Mouse (Mus musculus) heart, embryonic 15.5 days (tissue): ENCODE measurements around the gene Dpf2. TPM values are rescaled to one million over a fixed set of nuclear protein-coding genes. Genes with fewer than 3 reads are reported as not detected.
"Not testable (repeated sequence)": the region's sequence is repeated elsewhere in the genome, so short reads cannot be mapped to it uniquely, and the experiment has no call there.

Experiments
- ATAC-seq: fragments of 200-750 bp; cut with Nextera tagmentation; replicated peaks from 2 replicates; pipeline ENCODE4 v1.8.0; 2017; ENCODE audit warnings: low read depth, moderate TSS enrichment; ENCODE audit not compliant: insufficient number of reproducible peaks, insufficient read depth, low FRiP score
- H3K27ac ChIP-seq: fragments of 300-500 bp; sonication (generic); 2 replicates; pipeline ENCODE4 v1.5.1; 2015; ENCODE audit warnings: mild to moderate bottlenecking, inconsistent platforms
- H3K27me3 ChIP-seq: fragments of 300-500 bp; sonication (generic); 2 replicates; pipeline ENCODE4 v1.6.1; 2015; ENCODE audit warnings: inconsistent platforms
- H3K36me3 ChIP-seq: fragments of 300-500 bp; sonication (generic); 2 replicates; pipeline ENCODE4 v1.6.1; 2015; ENCODE audit warnings: mild to moderate bottlenecking, inconsistent platforms
- H3K4me1 ChIP-seq: fragments of 300-500 bp; sonication (generic); replicated peaks from 2 replicates; pipeline ENCODE4 v1.6.1; 2015; ENCODE audit warnings: inconsistent platforms
- H3K4me2 ChIP-seq: fragments of 300-500 bp; sonication (generic); 2 replicates; pipeline ENCODE4 v1.6.1; 2015; ENCODE audit warnings: inconsistent platforms, mild to moderate bottlenecking, moderate library complexity
- H3K4me3 ChIP-seq: fragments of 300-500 bp; sonication (generic); 2 replicates; pipeline ENCODE4 v1.5.1; 2015; ENCODE audit warnings: mild to moderate bottlenecking, inconsistent platforms
- H3K9ac ChIP-seq: fragments of 300-500 bp; sonication (generic); 2 replicates; pipeline ENCODE4 v1.6.1; 2015; ENCODE audit warnings: mild to moderate bottlenecking, inconsistent platforms
- H3K9me3 ChIP-seq: fragments of 300-500 bp; sonication (generic); replicated peaks from 2 replicates; pipeline ENCODE4 v1.6.1; 2016; ENCODE audit warnings: inconsistent platforms
- WGBS: fragments of 180-500 bp; shearing (Covaris S2); methylation state at CpG from one replicate; pipeline ENCODE4 v1.1.7; 2015; ENCODE audit warnings: mixed read lengths; 5-methylcytosine and 5-hydroxymethylcytosine counted together
- polyA plus RNA-seq: library from polyadenylated mRNA; unstranded; fragments of >200 nt; fragmentation: Nextera tagmentation; extraction: Ambion mirVana; gene quantifications from 2 replicates; pipeline ENCODE4 v1.2.1, GENCODE M21; 2015

Dpf2 gene
- polyA plus RNA-seq, 1 experiment from 2014 or later = 81.9 TPM

- Histone ChIP-seq H3K9me3 (no peaks in the 10 kb centered on the region), H3K27me3 (no peaks in the 10 kb centered on the region), H3K4me1 (peaks cover 14% of the 10 kb centered on the region), H3K4me3 (no peak overlapping the region), H3K4me2 (no peak overlapping the region), H3K36me3 (peaks cover 13% of the 10 kb centered on the region), H3K9ac (no peak overlapping the region), H3K27ac (peak overlapping the region; percentile 10; the same call in 1 of the 2 replicates)
- WGBS = 89% methylated on average over 12 of the region's 12 CpGs
- no peak for ATAC-seq
These were observed 21.1 kb downstream of the Dpf2 start for GRCm38 (mm10) chr19:5891521-5892258.

GRCm38 (mm10) chr19:5889211-5889610, 23.6 kb downstream of the Dpf2 start:
- Histone ChIP-seq H3K9me3 (no peaks in the 10 kb centered on the region), H3K4me1 (peaks cover 14% of the 10 kb centered on the region), H3K27ac (no peak overlapping the region), H3K27me3 (no peaks in the 10 kb centered on the region), H3K36me3 (no peaks in the 10 kb centered on the region), H3K4me3 (no peak overlapping the region), H3K4me2 (no peak overlapping the region), H3K9ac (no peak overlapping the region)
- WGBS = 69% methylated on average over 4 of the region's 4 CpGs
- no peak for ATAC-seq

DNA sequence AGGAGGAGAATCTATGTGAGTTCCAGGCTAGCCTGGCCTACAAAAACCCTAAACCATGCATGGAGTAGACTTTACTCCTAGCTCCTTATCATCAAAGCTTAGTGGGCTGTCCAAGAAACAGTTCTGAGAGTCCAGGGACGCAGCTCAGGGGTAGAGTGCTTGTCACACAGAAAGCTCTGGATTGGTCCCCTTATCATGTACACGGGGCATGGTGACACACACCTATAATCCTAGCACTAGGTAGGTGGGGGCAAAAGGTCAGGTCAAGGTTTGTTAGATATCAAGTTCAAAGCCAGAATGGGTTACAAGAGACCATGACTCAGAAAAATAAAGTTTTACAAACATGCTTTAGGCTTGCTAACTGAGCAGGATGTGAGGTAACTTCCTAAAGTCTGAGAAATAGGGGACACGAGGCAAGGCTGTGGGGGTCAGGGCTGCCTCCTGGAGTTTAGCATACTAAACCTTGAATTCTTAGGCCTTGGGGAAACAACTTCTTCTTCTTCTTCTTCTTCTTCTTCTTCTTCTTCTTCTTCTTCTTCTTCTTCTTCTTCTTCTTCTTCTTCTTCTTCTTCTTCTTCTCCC, 25.5 kb downstream of the Dpf2 start:
- H3K4me3 ChIP-seq = no peak overlapping the region
- H3K4me1 ChIP-seq = peaks cover 12% of the 10 kb centered on the region; the same call in 1 of the 2 replicates
- no peaks in the 10 kb centered on the region for H3K9me3 ChIP-seq
- H3K27me3 ChIP-seq = no peaks in the 10 kb centered on the region
- no peak for ATAC-seq
- no peak overlapping the region for H3K4me2 ChIP-seq
- no peaks in the 10 kb centered on the region for H3K36me3 ChIP-seq
- 55% methylated on average over 3 of the region's 3 CpGs for WGBS
- H3K27ac ChIP-seq = no peak overlapping the region
- H3K9ac ChIP-seq = no peak overlapping the region

- no peaks in the 10 kb centered on the region for H3K9me3 ChIP-seq
- no peak overlapping the region for H3K4me2 ChIP-seq
- no peaks in the 10 kb centered on the region for H3K27me3 ChIP-seq
- H3K27ac ChIP-seq = no peak overlapping the region
- WGBS = 66% methylated on average over 4 of the region's 4 CpGs
- H3K4me3 ChIP-seq = no peak overlapping the region
- ATAC-seq = no peak
- no peak overlapping the region for H3K9ac ChIP-seq
- peaks cover 12% of the 10 kb centered on the region; the same call in 1 of the 2 replicates for H3K4me1 ChIP-seq
- H3K36me3 ChIP-seq = no peaks in the 10 kb centered on the region
These were observed 27.0 kb downstream of the Dpf2 start for GRCm38 (mm10) chr19:5885838-5886237.

GRCm38 (mm10) chr19:5883935-5884334, 28.9 kb downstream of the Dpf2 start:
- Histone ChIP-seq H3K4me3 (no peak overlapping the region), H3K9ac (no peak overlapping the region), H3K36me3 (no peaks in the 10 kb centered on the region), H3K9me3 (no peaks in the 10 kb centered on the region), H3K27me3 (no peaks in the 10 kb centered on the region), H3K4me1 (peaks cover 13% of the 10 kb centered on the region; the same call in 1 of the 2 replicates), H3K27ac (no peak overlapping the region), H3K4me2 (no peak overlapping the region)
- 0 out of 2 replicates have a peak, but pooled peaks have one; percentile 5 for ATAC-seq
- WGBS = 35% methylated on average over 1 of the region's 1 CpGs

DNA sequence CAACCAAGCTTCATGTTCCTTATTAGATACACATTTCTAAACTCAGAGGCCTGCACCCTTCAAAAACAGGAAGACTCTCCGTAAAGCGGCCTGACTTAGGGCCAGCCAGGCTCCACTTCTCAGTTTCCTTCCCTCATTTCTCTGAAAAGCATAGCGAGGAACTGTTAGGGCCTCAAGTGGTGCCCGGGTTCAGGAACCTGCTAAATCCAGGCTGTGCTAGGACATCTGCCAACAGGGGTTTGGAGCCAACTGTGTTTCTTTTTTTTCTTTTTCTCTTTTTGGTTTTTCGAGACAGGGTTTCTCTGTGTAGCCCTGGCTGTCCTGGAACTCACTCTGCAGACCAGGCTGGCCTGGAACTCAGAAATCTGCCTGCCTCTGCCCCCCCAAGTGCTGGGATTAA, 30.7 kb downstream of the Dpf2 start:
- peaks cover 31% of the 10 kb centered on the region for H3K4me1 ChIP-seq
- not testable (repeated sequence) for H3K36me3 ChIP-seq, H3K27ac ChIP-seq, H3K4me3 ChIP-seq, ATAC-seq, H3K27me3 ChIP-seq, H3K9ac ChIP-seq, H3K4me2 ChIP-seq, H3K9me3 ChIP-seq
- WGBS = 72% methylated on average over 5 of the region's 5 CpGs

- H3K36me3 ChIP-seq = no peaks in the 10 kb centered on the region
- 93% methylated on average over 6 of the region's 6 CpGs for WGBS
- no peak overlapping the region for H3K9ac ChIP-seq
- no peak overlapping the region for H3K4me2 ChIP-seq
- H3K4me1 ChIP-seq = peaks cover 31% of the 10 kb centered on the region
- no peak overlapping the region for H3K4me3 ChIP-seq
- no peak for ATAC-seq
- no peaks in the 10 kb centered on the region for H3K27me3 ChIP-seq
- H3K27ac ChIP-seq = no peak overlapping the region
- no peaks in the 10 kb centered on the region for H3K9me3 ChIP-seq
These were observed 31.7 kb downstream of the Dpf2 start for GRCm38 (mm10) chr19:5881155-5881554.

DNA sequence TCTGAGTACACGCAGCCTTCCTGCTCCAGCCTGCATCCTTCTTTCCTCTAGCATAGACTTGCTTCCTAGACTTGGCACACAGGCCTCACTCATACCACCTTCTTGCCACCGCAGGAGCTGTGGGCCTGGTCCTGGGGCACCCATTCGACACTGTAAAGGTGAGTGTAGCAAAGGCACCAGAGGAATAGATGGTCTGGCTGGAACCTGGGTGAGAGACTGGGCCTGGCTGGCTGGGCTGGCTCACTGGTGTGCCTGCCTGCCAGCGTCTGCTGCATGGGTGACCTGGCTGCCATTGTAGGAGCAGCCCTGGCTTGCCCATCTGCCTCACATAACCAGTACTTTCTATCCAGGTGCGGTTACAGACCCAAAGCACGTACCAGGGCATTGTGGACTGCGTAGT, 33.1 kb downstream of the Dpf2 start:
- ATAC-seq = no peak

GRCm38 (mm10) chr19:5878916-5879315, 33.9 kb downstream of the Dpf2 start:
- Histone ChIP-seq H3K4me1 (peaks cover 38% of the 10 kb centered on the region), H3K27me3 (no peaks in the 10 kb centered on the region), H3K9ac (peak overlapping the region; percentile 27; the same call in 1 of the 2 replicates), H3K9me3 (no peaks in the 10 kb centered on the region), H3K4me2 (peak overlapping the region; percentile 43), H3K4me3 (0 out of 2 replicates have a peak overlapping the region, but pooled peaks have one; percentile 22), H3K36me3 (no peaks in the 10 kb centered on the region), H3K27ac (no peak overlapping the region)
- ATAC-seq = no peak
- WGBS = 73% methylated on average over 3 of the region's 3 CpGs

More for the DNA sequence above, 33.1 kb downstream of the Dpf2 start:
- H3K4me2 ChIP-seq = no peak overlapping the region
- H3K4me1 ChIP-seq = peaks cover 37% of the 10 kb centered on the region
- H3K4me3 ChIP-seq = no peak overlapping the region
- 89% methylated on average over 7 of the region's 7 CpGs for WGBS
- no peaks in the 10 kb centered on the region for H3K36me3 ChIP-seq
- no peaks in the 10 kb centered on the region for H3K27me3 ChIP-seq
- no peaks in the 10 kb centered on the region for H3K9me3 ChIP-seq
- no peak overlapping the region for H3K27ac ChIP-seq
- H3K9ac ChIP-seq = no peak overlapping the region

DNA sequence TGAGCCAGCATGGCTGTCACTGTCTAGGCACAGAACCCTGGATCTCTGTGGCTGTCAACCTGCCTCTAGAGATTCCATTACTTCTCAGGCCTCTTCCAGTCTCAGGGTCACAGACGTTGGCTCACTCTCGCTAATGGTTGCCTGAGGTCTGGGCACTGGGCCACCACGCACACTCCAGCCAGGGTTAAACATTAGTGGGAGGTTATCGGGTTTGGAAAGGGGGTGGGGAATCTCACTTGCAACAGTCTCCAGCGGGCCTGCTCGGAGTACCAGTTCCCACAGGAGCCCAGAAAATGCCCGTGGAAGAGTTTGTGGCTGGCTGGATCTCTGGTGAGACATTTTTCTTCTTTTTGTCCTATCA, 34.5 kb downstream of the Dpf2 start:
- Histone ChIP-seq H3K9me3 (no peaks in the 10 kb centered on the region), H3K27me3 (no peaks in the 10 kb centered on the region), H3K27ac (peak overlapping the region; percentile 65), H3K4me2 (peak overlapping the region; percentile 43), H3K4me1 (peaks cover 40% of the 10 kb centered on the region), H3K4me3 (peak overlapping the region; percentile 22), H3K9ac (peak overlapping the region; percentile 27; the same call in 1 of the 2 replicates), H3K36me3 (no peaks in the 10 kb centered on the region)
- no peak; the same call in 1 of the 2 replicates for ATAC-seq
- WGBS = 45% methylated on average over 7 of the region's 7 CpGs

DNA sequence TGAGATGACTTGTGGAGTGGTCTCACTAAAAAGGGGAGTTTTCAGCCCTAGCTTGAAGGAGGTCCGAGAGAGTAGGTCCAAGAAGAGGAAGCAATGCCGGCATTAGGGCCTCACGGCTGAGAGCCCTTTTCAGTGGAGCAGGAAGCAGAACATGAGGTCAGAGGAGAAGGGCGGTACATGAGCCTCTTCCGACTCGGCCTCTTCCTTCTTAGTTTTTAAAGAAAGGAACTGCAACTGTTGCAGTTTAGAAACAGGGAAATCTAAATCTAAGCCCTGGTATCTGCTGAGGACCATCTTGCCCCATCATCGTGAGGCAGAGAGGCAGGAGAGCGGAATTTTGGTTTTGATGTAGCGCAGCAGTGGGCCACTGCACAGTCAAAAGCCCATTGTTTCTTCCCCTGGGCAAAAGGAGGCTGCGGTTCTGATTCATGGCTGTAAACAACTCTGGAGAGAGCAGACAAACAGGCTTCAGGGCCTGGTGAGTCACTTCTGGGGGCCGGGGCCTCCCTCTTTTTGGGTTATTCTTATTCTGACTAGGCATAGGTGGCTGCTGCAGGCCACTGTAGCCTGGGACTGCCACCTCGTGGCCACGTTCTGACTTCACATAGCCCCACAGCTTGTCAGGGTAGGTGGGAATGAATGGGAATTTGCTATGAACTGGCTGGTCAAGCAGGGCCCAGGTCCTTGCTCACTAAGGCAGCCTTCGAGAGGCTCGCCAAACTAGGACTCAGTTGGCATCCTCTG, 35.0 kb downstream of the Dpf2 start, which contains the start of gene Slc25a45:
TSS of gene Slc25a45 (plus strand) at position 191 of the 744 bp plus-strand sequence.
- peak within 1 kb of the TSS; percentile 27 for H3K9ac ChIP-seq
- no peaks in the 10 kb centered on the region for H3K27me3 ChIP-seq
- no peaks in the 10 kb centered on the region for H3K36me3 ChIP-seq
- H3K27ac ChIP-seq = peak within 1 kb of the TSS; percentile 65
- H3K4me1 ChIP-seq = peaks cover 46% of the 10 kb centered on the region
- peak within 1 kb of the TSS; percentile 43 for H3K4me2 ChIP-seq
- H3K4me3 ChIP-seq = peak within 1 kb of the TSS; percentile 22
- ATAC-seq = peak; percentile 53
- 41% methylated on average over 15 of the region's 15 CpGs for WGBS
- no peaks in the 10 kb centered on the region for H3K9me3 ChIP-seq
